Mouse (Mus musculus): ENCODE results near the gene Ddah1. TPM values are rescaled to one million over a fixed set of nuclear protein-coding genes. Genes with fewer than 3 reads are reported as not detected.

The Ddah1 gene
- total RNA-seq, 2 experiments from 2014 or later = 87.0 to 87.8 TPM

DNA sequence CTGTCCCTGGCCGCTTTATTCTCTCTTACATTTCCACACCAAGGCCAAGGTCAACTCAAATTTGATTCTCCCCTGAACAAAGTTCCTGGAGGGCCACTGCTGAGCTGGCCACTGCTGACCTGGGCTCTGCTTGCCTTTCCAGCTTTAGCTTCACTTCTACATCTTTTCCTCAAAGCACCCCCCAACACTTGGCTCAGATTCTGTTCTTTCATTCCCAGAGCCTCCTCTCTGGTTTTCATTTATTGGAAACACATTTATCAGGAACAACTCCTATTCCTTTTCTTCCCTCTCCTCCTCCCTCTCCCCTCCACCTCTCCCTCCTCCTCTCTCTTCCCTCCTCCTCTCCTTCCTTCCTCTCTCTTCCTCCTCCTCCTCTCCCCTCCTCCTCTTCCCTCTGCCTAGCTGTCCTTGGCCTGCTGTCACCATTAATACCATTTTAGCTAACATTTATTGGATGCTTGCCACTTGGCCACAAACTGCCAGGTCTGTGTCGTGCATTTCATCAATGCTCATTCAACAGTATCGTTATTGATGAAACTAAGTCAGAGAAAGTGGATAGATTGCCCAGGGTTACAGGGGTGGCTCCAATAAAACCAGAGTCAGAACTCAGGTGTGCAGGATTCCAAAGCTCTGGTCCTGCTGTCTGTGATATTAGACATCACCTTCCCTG is 3.2 kb downstream of the Ddah1 start:
- no peak for DNase-seq (ENCODE audit: extremely low spot score in 1 of 2, low spot score in 2 of 2)
- intact Hi-C loops (cut with DNase I) = no loop called here

DNA sequence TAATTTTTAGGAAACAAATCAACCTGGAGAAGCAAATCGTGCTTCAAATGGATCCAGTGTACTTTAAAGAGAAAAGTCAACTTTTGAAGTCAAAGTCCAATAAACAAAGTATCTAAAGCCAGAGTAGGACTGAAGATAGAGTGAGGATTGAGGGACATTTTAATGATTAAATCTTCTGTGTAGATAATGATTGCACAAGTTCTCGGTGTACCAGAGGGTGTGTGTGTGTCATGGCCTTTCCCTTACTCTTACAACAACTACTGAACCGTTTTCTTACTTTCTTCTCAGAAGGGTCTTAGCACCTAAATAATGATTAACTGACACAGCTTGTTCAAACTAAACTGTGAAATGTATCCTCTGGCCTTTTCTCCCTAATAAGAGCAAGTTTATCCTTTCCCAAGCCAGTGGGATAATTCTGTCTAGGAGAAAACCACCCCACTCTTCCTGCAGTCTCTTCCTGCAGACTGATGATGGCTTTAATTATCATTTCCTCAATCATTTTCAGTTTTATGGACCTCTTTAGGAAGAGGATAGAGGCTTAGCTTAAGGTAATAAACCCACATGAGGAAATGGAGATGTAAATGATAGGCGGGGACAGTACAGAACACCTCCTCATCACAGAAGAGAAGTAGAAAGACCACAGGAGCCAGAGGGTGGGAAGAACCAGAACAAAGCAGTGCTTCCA is 4.6 kb downstream of the Ddah1 start:
- intact Hi-C loops (cut with DNase I) = no loop called here

DNA sequence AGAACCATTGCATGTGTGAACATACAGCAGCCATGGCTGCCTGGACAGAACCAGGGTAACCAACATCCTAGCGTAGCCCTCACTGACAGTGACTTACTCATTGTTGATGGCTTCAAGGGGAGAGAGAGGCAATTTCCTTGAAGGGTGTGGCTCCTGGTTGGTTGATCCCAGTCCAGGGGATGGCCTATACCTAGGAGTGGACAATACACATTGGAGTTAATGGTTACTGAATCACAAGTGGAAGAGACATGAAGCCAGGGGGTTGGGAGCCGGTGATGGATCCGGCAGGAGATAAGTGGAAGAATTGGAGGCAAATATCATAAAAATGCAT is 5.1 kb downstream of the Ddah1 start:
- DNase-seq (ENCODE audit: extremely low spot score in 1 of 2, low spot score in 2 of 2) = no peak
- intact Hi-C loops (cut with DNase I) = no loop called here

More for the DNA sequence above, 4.6 kb downstream of the Ddah1 start:
- no peak for DNase-seq (ENCODE audit: extremely low spot score in 1 of 2, low spot score in 2 of 2)

DNA sequence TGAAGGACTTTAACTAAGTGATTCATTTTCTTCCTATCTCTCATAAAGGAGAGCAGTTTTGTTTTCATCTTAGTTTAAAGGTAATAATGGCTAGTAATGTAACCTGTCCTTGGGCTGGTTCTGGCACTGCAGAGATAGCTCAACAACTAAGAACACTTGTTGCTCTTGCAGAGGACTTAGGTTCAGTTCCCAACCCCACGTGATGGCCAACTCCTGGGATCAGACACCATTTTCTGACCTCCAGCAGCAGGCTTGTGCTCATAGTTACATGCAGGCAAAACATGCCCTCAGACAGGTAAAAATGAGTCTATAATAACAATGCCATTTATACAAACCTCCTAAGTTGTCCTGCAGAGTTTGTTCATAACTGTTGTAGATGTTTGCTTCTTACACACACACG is 5.9 kb downstream of the Ddah1 start:
- intact Hi-C loops (cut with DNase I) = no loop called here
- no peak for DNase-seq (ENCODE audit: extremely low spot score in 1 of 2, low spot score in 2 of 2)

DNA sequence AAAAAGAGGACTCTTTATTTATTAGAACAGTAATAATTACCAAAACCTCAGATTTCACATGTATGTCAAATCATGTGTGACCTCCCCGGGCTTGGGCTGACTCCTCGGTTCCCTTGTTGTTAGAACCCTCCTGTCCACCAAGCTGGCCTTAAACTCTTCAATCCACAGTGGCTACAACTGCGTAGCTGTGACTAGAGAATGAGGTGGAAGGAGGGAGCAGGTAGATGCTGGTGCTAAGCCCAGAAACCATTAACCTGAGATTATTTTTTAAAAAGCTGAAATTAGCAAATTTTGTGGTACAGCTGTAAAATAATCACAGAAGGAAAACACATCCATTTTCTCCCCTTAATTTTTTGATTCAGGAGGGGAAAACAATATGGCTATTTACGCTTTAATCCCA is 10.0 kb downstream of the Ddah1 start:
- intact Hi-C loops (cut with DNase I) = no loop called here

DNA sequence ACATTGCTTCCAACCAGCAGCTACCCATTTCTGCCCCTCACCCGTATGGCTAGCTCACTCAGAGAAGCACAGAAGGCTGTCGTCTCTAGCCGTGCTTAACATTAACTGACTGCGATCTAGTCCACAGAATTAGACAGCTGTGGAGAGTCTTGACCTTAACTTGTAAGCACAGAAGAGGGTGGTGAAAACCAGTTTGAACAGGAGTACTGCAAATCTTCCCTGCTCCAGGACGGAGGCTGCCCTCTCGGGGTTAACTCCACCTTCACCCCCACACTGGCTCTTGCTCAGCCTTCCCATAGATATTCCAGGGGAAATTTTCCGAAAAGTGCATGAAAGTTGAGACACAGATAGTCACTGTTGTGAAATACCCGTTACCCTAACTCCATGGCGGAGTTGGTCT is 14.9 kb downstream of the Ddah1 start:
- intact Hi-C loops (cut with DNase I) = no loop called here
- no peak for DNase-seq (ENCODE audit: extremely low spot score in 1 of 2, low spot score in 2 of 2)

More for the DNA sequence above, 10.0 kb downstream of the Ddah1 start:
- DNase-seq (ENCODE audit: extremely low spot score in 1 of 2, low spot score in 2 of 2) = no peak

DNA sequence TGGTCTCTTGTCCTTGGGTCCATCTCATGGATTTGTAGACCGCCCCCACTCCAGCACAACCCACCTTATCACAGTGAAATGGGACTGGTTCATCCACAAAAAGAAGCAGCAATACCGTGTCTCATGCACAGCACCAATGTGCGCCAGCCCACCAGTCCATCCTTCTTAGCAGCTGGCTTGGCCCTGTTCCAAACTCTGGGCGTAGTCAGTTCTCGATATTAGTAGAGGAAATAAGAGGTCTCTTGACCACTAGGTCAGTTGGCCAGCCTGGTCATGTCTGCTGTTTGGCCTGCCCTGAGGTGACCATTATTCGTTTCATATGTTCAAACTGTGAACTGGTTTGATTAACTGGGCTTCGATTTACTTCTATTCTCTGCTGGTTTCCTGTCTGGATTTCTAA is 15.9 kb downstream of the Ddah1 start:
- peak in 1 of 2 experiments; percentile 46 for DNase-seq (ENCODE audit: extremely low spot score in 1 of 2, low spot score in 2 of 2)
- intact Hi-C loops (cut with DNase I) = no loop called here

DNA sequence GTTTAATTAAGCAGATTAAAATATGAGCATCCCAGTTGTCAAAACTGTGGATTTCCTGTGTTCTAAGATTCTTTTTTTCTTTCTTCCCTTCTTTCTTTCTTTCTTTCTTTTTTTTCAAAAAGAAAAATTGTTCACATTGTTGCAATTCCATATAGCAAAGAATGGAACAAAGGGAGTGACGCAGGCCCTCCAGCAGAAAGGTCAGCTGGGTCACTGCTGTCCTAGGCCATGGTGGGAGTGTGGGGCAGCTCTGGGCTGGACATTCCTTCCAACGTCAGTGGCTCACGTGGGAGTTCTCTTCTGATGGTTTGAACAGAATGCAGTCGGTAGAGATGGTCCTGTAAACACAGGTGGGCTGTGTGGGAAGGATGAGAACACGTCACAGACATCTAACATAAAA is 16.8 kb downstream of the Ddah1 start:
- no peak for DNase-seq (ENCODE audit: extremely low spot score in 1 of 2, low spot score in 2 of 2)
- intact Hi-C loops (cut with DNase I) = no loop called here

DNA sequence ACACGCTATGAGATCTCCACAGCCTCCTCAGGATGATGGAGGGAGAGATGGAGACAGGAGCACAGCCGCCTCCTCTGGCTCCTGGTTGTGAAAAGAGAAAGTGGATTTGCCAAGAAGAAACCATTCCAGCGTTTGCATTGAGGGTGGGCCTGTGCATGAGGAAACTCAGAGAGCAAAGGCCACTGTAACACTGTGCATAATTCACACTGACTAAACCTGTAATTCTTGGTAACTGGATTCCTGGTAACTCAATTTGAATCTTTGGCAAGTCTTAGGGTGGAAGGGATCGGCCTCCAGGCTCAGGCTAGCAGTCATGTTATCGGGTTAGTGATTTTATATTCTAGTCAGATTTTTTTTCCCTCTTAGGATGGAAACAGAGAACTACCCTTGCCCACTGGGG is 17.4 kb downstream of the Ddah1 start:
- DNase-seq (ENCODE audit: extremely low spot score in 1 of 2, low spot score in 2 of 2) = no peak
- intact Hi-C loops (cut with DNase I) = no loop called here

DNA sequence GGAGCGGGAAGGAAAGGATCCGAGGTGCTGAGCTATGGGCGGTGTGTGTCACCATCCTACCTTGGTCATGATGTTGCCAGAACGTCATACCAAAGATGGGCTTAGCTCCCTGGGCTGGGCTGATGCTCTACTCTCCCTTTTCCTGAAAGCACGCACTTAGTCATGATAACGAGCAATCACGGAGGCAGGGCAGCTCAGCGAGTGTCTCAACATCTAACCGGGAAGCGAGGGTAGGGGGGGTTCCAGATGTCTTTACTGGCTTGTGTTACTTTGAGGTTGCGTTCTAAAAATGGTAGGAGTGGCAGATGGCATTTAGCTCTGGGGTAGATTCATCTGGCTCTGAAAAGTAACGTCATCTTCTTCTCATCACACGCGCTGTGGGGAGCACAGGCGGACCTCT is 18.5 kb downstream of the Ddah1 start:
- intact Hi-C loops (cut with DNase I) = no loop called here
- no peak for DNase-seq (ENCODE audit: extremely low spot score in 1 of 2, low spot score in 2 of 2)

DNA sequence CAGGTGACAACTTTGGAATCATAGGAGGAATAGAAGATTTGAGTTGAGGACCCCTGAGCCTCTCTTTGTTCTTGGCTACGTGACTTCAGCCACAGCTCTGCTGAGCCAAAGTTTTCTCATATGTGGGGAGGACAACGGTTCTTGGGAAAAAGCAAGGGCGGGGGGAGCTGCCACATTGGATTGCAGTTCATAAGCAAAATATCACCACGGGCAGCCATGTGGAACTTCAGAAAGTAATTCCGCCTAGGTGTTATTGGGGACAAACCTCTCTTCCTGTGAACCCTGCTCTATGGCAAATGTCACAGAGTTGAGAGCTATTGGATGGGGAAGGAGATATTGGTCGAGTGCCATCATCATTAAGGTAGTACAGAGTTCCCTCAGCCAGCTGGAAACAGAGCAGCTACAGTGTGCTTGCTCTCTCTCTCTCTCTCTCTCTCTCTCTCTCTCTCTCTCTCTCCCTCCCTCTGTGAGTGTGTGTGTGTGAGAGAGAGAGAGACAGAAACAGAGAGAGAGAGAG is 20.0 kb downstream of the Ddah1 start:
- intact Hi-C loops (cut with DNase I) = no loop called here
- DNase-seq (ENCODE audit: extremely low spot score in 1 of 2, low spot score in 2 of 2) = no peak

DNA sequence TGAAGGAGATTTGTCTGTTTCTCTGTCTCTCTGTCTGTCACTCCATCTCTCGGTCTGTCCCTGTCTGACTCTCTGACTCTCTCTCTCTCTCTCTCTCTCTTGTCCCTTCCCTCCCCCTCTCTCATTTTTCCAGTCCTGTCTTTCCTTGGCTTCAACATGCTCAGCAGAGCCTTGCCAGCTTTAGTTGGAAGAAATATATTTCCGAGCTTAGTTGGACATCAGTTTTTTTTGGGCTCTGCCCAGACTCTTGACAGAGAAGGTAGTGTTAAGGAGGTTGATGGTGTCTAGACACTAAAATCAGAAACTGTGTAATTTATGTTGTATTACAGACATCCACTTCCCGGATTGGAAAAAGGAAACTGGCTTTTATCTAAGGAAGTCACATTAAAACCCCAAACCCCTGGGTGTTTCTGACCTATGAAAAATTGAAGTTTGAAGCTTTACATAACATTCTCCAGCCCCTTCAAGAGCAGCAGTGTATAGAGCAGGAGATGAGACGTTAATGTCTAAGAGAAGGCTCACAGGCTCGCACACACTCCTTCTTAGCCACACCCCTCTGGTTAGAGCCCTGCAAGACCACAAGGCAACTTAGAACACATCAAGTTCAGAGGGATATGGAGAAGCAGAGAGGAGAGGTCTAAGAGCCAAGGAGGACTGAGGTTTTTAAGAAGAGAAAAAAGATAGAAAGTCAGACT is 21.0 kb downstream of the Ddah1 start:
- intact Hi-C loops (cut with DNase I) = no loop called here
- no peak for DNase-seq (ENCODE audit: extremely low spot score in 1 of 2, low spot score in 2 of 2)

DNA sequence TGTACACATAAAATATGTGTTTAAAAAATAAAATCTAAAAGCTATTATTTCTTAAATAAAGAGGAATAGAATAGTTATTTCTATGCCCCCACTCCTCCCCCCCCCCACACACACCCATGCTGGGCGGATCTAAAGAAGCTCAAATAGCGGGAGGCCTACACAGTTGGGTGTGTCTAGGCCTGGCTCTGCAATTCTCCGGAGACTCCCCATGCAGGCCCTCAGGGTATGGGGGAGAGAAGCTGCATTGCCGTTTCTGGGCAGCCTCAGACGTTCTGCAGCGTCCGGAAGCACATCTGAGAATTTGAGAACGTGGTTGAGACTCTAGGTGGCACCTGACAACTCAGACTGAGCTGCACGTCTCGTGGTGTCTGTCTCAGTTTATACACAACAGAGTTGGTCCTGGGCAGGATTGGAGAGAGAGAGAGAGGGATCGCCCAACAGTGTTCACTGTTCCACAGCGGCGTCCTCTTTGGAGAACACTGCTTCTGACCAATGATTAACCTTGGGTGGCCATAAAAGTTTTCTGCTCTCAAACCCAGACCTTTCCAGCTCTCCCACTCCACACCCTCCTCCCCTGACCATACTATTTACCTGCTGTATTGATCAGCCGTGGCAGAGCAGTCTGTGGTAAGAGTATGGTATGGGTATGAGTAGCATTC is 22.4 kb downstream of the Ddah1 start:
- intact Hi-C loops (cut with DNase I) = no loop called here
- DNase-seq (ENCODE audit: extremely low spot score in 1 of 2, low spot score in 2 of 2) = no peak

DNA sequence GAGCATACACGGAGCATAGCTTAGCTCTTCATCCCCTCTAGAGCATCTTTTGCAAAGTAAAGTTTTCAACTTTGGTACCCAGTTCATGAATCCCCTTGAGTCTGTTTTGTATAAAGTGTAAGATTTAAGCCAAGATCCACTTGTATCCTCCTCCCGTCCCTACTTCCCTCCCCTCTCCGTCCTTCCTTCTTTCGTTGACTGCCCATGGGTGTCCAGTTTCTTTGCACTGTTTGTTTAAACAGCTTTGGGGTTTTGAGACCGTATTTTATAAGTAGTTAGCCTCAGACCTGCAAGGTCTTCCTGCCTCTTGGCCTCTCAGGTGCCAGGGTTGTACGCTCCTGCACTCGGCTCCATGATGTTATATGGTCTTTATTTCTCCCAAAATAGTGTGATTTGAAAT is 26.8 kb downstream of the Ddah1 start:
- no peak for DNase-seq (ENCODE audit: extremely low spot score in 1 of 2, low spot score in 2 of 2)
- intact Hi-C loops (cut with DNase I) = no loop called here

DNA sequence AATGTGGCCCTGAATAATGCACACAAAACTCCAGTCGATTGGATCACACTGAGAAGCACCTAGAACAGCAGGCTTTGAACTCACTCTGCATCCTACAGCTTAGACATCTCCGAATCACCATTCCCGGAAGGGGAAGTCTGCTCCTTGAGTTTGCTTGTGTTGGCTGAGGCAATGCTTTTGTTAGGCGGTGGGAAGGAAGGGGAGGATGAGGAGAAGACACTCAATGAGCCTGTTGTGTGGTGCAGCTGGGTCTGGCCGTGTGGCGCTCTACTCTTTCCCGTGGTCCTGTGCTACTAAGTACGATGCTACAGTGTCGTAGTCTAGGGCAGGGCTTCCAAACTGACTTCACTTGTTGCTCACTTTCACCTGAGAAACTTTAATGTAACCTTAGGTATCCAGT is 28.8 kb downstream of the Ddah1 start:
- peak in 1 of 2 experiments; percentile 35 for DNase-seq (ENCODE audit: extremely low spot score in 1 of 2, low spot score in 2 of 2)
- intact Hi-C loops (cut with DNase I) = no loop called here

DNA sequence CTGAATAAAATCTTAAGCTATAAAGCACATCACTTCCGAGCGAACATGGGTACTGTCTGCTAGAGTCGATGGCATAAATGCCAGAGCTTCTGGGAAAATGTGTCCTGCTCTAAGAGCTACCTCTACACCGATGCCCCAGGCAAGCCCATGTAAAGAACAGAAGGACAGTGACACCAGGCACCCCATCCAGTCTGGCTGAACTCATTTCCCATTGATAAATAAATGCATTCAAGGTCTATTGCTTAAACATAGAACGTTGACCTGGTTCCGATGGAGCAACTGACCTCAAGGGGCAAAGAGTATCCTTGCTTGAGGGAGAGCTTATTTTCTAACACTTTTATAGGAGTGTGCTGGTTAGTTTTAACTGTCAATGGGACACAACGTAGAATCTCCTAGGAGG is 30.6 kb downstream of the Ddah1 start:
- intact Hi-C loops (cut with DNase I) = no loop called here

DNA sequence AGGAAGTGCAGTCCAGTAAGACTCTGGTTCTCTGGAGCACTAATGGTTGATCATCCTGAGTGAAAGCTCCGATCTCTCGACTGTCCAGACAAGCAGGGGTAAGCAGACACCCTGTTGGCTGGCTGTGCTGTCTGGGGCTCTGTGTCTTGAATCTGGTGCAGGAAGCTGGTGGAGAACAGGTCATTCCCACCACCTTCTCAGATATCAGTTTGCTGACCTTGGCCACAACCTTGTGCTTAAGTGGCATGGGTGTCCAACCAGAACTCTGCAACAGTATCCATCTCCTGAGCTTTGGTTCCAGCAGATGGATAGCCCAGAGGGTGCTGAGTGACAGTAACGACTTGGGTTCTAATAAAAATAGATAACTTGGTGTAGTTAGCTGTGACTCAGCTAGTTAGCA is 31.8 kb downstream of the Ddah1 start:
- intact Hi-C loops (cut with DNase I) = no loop called here
- DNase-seq (ENCODE audit: extremely low spot score in 1 of 2, low spot score in 2 of 2) = no peak

More for the DNA sequence above, 30.6 kb downstream of the Ddah1 start:
- DNase-seq (ENCODE audit: extremely low spot score in 1 of 2, low spot score in 2 of 2) = no peak

DNA sequence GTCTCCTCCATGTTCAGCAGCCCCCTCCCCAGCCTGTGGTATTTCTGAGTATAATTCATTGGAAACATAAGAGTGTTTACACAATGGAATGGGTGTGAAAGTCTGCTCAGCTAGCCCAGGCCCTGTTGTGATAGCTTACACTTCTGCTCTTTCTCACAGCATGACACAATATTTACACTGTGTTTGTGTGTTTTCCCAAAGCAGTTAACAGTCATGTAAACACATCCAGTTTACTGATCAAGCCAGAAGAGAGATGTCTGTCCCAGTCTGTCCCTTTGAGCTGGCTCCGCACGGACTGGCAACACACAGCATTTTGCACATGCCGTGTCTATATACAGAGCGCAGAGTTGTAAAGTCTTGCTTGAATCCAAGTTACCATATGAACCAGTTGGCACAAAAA is 32.2 kb downstream of the Ddah1 start:
- no peak for DNase-seq (ENCODE audit: extremely low spot score in 1 of 2, low spot score in 2 of 2)
- intact Hi-C loops (cut with DNase I) = no loop called here

DNA sequence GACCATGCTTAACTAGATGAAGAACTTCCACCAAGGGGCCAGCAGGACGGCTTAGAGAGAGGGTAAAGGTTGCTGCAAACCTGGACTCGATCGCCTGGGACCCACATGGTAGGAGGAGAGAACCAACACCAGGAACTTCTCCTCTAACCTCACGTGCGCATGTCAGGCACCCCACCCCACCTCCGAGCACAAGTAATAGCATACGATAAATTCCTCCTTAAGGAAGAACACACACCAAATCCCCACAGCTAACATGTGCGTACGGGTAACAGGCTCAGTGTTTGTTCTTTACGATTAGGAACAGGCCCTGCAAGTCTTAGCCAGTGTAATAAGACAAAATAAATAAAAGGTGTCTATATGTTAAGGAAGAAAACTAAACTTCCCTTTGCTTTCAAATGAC is 35.9 kb downstream of the Ddah1 start:
- intact Hi-C loops (cut with DNase I) = no loop called here

DNA sequence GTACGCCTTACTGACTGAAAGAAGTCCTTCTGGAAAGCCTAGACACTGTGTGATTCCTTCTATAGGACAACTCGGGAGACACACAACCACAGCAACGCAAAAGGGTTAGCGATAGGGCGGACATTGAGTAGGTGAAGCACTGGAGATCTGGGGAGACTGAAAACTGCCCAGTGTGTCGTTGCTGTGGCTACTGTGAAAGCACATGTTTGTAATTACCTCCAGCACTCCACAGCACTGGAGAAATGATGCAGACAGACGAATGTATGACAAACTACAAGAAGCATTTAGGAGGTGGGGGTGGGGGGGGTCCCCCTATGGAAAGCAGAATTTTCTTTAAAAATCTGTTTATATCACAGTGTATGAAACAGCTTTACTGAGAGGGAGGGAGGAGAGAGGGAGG is 37.4 kb downstream of the Ddah1 start:
- intact Hi-C loops (cut with DNase I) = no loop called here

More for the DNA sequence above, 35.9 kb downstream of the Ddah1 start:
- no peak for DNase-seq (ENCODE audit: extremely low spot score in 1 of 2, low spot score in 2 of 2)

More for the DNA sequence above, 37.4 kb downstream of the Ddah1 start:
- no peak for DNase-seq (ENCODE audit: extremely low spot score in 1 of 2, low spot score in 2 of 2)
